Mouse (Mus musculus): Measurements from ENCODE around the gene Ino80e. TPM values are rescaled to one million over a fixed set of nuclear protein-coding genes. Genes with fewer than 3 reads are reported as not detected.

Gene Ino80e
- total RNA-seq, 1 experiment from 2014 or later, result 19.2 TPM

DNA sequence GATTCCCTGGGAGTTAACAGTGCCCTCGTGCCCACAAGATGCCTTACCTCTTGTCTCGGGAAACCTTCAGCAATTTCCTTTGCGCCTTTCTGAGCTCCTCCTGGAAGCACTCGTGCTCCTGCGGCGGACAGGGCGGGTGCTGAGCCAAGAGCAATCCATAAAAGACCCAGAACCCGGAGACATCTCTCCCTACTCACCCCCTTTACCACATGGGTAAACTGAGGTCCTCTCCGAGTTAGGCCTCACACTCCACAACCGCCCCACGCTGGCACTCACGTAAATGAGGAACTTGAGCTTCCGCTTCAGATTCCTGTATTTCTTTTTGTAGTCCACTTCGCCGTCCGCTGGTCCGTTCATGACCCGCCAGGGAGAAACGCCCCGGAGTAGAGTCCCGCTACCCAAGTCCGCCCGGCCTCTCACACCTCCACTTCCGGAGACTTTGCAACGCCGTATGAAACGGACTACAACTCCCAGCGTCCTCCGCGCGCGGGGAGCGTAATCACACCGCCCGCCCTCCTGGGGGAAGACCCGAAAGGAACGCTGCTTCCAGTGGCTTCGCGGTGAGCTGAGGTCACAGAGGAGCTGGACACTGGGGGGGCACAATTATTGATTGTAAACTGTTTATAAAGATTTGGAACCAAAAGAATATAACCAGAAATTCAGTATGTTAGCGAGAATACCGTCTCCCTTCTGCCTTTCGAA lies 597 bp downstream of the Ino80e start, which contains the start of gene Hirip3:
TSS of gene Hirip3 (plus strand) at position 544 of the 702 bp plus-strand sequence.
- ATAC-seq (replicated peaks; ENCODE audit: insufficient number of reproducible peaks, low FRiP score, low TSS enrichment, poor library complexity, severe bottlenecking), result peak; percentile 88

DNA sequence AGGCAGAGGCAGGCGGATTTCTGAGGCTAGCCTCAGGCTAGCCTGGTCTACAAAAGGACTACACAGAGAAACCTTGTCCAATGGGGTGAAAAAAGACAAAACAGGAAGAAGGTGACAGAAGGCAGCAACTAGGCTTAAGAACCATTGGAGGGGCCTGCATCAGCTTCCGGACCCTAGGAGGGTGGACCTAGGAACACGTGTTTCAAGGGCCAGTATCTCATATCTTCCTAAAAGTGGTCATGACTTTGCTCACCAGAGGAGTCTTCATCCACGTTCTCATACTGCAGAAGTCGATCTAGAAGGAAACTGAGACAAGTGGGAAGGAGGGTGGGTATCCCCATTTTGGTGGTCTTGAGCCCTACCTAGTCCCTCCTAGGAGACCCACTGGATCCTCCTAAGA lies 1.2 kb downstream of the Ino80e start:
- ATAC-seq (replicated peaks; ENCODE audit: insufficient number of reproducible peaks, low FRiP score, low TSS enrichment, poor library complexity, severe bottlenecking), result no peak

DNA sequence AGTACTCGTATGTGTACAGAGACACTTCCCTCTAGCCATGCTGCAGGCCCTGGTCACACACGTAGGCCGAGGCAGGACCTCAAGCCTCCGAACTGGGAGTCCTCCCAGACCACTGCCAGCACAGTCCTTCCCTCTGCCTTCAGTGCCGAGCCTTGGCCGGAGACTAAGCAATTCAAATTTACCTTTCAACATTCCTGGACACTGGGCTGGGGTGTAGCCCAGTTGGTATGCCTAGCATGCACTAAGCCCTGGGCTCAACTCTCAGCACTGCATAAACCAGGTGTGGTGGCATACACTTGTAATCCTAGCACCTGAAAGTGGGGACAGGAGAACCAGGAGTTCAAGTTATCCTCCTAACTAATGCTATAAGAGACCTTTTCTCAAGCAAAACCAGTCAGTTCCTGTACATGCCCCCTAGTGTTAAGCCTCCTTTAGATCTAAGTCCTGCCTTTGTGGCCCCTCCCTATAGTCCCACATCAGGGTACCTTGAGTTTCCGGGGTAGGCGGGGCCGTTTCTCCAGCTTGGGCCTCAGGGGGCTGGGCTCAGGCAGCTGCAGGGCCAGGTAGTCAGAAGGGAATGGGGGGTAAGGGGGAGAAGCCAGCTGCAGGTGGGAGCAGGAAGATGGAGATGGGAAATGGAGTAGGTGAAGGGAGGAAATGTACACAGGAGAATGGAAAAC lies 5.3 kb downstream of the Ino80e start:
- ATAC-seq (replicated peaks; ENCODE audit: insufficient number of reproducible peaks, low FRiP score, low TSS enrichment, poor library complexity, severe bottlenecking), result no peak

DNA sequence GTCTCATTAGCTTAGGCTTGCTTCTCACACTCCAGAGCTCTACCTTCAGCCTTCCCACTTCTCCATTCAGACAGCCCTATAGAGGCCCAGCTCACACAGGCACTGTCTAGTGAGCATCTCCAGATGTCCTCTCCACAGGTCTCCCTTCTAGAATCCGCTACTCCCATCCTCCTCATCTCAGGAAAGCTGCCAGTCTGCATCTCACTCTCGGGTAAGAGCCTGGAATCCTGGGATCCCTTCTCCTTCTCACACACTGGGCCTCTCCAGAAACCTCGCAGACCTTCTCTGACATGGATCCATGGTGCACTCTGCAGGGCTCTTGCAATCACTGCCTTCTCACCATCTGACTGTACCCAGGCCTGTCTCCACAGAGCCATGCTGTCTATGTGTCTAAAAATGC lies 6.5 kb downstream of the Ino80e start:
- ATAC-seq (replicated peaks; ENCODE audit: insufficient number of reproducible peaks, low FRiP score, low TSS enrichment, poor library complexity, severe bottlenecking), result no peak

DNA sequence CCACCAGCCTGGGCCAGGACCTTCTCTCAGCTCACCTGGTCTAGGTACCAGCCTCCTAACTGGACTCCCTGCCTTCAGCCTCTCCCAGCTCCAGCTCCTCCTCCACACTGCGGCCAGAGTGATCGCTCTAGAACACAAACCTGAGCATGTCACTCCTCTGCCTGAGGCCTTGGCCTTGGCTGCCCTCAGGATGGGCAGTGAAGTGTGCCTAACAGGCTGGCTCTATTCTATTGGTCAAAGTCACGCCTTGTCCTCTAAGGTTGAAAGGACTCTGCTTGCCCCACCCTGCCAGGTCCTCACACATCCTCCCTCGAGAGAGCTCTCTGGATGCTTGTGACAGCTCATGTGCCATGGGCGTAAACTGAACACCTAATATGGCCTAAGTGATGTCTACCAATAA lies 8.7 kb downstream of the Ino80e start:
- no peak for ATAC-seq (replicated peaks; ENCODE audit: insufficient number of reproducible peaks, low FRiP score, low TSS enrichment, poor library complexity, severe bottlenecking)

DNA sequence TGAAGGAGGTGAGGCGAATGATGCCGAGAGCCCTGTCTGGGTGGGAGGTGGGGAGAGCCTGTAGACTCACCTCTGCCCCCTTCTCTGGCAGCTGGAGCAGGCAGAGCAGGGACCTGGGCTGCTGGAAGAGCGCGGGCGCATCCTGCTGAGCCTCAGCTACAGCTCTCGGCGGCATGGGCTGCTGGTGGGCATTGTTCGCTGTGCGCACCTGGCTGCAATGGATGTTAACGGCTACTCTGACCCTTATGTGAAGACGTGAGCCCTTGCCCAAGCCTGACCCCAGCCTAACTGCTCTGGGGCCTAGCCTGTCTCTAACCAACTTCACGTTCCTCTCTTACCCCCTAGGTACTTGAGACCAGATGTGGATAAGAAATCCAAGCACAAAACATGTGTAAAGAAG lies 11.0 kb downstream of the Ino80e start:
- no peak for ATAC-seq (replicated peaks; ENCODE audit: insufficient number of reproducible peaks, low FRiP score, low TSS enrichment, poor library complexity, severe bottlenecking)

DNA sequence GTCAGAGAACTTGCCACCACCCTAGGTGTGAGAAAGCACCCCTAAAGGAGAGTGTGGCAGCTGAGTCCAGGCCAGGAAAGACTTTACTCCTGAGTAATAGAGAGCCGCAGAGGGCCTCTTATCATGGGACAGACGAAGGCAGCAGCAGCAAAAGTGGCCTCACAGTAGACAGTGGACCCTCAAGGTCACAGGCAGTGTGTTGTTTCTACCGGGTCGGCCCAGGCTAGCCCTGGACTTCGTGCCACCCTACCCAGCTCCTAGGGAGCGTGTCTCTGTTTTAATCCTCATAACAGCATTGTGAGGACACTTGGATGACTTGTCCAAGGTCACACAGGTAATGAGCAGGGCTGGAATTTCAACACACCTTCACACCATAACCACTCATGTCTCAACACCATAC lies 12.0 kb downstream of the Ino80e start:
- ATAC-seq (replicated peaks; ENCODE audit: insufficient number of reproducible peaks, low FRiP score, low TSS enrichment, poor library complexity, severe bottlenecking), result no peak

DNA sequence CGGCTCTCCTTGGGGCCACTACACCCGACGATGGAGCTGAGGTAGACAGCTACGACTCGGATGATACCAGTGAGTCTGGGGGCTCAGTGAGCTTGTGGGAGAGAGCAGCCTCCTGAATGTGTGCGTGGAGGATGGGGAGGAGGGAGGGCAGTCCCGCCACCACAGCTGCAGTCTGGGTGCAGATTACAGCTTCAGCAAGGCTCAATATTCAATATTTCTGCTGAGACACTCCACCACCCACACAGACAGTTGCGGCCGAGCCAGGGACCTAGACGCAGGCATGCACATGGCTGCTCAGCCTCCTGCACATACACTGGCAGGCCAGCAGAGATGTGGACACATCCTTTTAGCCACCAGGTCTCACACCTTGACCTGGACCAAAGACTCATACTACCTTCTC lies 13.4 kb downstream of the Ino80e start:
- no peak for ATAC-seq (replicated peaks; ENCODE audit: insufficient number of reproducible peaks, low FRiP score, low TSS enrichment, poor library complexity, severe bottlenecking)

DNA sequence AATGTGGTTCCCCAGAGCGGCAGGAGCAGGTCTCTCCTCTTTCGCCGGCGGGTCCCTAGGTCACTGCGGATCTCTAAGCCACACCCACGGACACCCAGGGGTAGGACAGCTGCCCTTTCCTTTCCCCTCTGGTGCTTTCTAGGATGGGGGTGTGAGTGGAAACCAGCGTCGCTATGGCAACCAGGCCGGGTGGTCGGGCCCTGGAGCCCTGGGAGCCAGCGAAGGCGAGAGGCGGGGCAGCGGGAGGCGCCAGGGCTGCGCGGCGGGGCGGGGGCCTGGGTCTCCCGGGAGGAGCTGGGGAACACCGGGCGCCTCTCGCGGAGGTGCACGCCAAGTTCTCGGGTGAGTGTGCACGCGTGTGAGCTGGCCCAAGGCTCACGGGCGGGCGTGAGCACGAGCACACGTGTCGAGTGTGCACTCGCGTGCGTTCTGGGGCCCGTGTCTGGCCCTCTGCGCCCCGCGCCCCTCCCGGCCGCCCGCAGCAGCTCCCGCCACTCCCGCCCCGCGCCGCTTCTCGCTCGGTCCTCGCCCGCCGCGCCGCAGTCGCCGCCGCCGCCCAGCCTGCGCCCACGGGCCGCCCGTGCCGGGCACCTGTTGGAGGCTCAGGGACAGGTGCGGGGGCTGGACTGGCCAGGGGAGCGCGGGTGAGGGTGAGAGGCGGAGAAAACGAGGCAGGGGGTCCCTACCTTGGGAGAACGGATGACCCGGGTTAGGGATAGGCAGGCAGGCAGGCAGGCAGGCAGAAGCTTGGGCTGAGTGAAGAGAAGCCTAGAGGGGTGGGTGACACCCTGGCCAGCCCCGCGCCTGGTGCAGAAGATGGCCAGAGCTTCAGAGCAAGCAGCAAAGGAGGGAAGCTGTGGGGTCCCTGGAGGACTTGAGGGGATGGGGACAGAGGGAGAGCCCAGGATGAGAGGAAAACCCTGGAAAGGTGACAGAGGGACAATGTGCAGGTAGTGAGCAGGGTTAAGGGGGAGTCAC lies 14.5 kb downstream of the Ino80e start:
- no peak for ATAC-seq (replicated peaks; ENCODE audit: insufficient number of reproducible peaks, low FRiP score, low TSS enrichment, poor library complexity, severe bottlenecking)

DNA sequence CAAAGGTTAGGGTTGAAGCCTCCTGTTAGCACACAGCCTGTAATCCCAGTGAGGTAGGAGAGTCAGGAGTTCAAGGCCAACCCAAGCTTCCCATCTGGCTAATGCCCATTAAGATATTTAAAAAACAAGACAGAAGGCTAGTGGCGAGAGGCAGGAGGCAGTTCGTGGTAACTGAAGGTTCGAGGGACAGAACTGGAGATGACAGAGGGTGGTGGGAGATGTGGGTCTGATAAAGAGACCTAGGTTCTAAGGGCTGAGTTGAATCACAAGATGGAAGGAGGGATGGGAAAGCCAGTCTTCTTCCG lies 15.1 kb downstream of the Ino80e start, which contains the start of gene Doc2a:
TSS of gene Doc2a (plus strand) at position 301 of the 305 bp plus-strand sequence.
- ATAC-seq (replicated peaks; ENCODE audit: insufficient number of reproducible peaks, low FRiP score, low TSS enrichment, poor library complexity, severe bottlenecking), result no peak

DNA sequence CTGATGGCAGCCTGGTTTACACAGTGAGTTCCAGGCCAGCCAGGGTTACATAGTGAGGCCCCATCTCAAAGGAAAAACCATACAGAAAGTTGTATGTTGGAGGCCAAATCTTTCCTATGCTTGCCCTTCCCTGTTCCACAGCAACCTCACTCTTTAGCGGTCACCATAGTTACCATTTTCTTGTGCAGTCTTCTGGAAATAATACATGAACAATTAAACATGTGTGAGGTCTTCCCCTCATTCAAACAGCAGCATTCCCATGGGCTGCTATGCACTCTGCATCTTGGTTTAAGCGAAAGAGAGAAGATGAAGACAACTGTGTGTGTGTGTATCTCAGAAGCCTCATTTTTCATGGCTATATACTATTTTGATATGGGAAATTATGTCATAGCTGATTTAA lies 16.7 kb downstream of the Ino80e start:
- no peak for ATAC-seq (replicated peaks; ENCODE audit: insufficient number of reproducible peaks, low FRiP score, low TSS enrichment, poor library complexity, severe bottlenecking)

DNA sequence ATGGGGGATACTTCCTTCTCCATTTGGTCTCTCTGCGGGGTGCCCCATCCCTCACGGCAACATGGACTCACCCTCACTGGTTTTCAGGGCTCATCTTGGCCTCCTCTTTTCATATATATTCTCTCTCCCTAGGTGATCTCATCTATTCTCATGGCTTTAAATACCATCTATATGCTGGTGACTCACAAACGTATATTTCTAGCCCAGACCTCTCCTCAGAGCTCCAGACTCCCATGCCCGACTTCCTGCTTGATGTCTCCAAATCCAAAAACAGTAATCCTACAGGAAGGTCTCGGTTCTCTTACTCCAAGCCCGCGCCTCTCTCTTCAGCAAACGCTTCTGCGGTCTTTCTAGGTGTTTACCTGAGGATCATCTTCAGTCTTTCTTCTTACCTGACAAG lies 18.9 kb downstream of the Ino80e start:
- ATAC-seq (replicated peaks; ENCODE audit: insufficient number of reproducible peaks, low FRiP score, low TSS enrichment, poor library complexity, severe bottlenecking), result no peak

DNA sequence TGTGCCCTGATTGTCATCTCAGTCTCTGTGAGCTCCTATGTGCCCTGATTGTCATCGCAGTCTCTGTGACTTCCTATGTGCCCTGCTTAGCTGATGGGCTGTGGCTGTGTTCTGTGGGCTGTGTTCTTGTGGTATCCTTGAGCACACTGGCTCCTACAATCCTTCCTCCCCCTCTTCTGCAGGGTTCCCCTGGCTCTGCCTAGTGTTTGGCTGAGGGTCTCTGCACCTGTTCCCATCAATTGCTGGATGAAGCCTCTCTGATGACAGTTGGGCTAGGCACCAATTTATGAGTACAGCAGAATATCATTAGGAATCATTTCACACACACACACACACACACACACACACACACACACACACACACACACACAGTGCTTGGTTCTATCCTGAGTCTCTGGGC lies 28.9 kb downstream of the Ino80e start:
- no peak for ATAC-seq (replicated peaks; ENCODE audit: insufficient number of reproducible peaks, low FRiP score, low TSS enrichment, poor library complexity, severe bottlenecking)

DNA sequence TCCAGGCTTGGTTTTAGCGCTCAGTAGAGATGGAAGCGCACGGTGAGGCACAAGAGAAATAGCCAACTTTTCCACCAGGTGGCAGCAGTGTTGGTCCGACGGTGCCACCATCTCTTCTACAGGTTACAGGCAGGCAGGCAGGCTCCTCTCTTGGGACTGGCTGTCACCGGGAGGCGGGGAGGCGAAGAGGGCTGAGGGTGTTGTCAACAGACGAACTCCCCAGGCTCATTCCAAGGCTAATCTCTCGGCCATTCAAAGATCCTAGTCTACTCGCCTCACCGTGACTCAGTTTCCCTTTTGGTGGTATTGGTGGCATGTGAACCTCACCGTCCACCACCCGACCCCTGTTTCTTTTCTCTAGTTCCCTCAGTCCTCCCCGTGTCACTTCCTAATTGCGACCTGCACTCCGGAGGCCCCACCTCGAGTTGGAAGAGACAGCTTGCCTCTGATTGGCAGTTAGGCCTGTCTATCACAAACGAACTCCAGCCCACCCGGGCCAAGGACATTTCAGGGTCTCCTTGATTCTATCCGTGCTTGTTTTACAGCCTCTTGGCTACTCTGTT lies 30.1 kb downstream of the Ino80e start:
- peak; percentile 88 for ATAC-seq (replicated peaks; ENCODE audit: insufficient number of reproducible peaks, low FRiP score, low TSS enrichment, poor library complexity, severe bottlenecking)

DNA sequence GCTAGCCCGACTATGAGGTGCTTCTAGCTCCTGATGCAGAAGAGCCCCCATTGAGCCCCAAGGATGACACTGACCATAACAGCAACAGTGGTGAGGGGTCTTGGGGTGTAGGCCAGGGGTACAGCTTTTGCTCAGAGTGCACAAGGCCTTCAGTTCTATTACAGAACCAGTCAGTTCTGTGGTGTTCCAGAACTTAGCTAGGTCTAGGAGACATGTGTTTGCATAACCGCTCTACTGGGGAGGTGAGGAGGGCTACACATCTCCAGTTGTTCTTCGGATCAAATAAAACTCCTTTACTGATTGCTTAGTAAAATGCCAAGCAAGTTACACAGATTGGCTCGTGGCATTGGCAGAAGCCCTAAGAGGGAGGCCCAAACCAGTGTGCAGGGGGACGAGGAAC lies 30.6 kb downstream of the Ino80e start, which contains the start of gene 4930451I11Rik:
TSS of gene 4930451I11Rik (minus strand) at position 101 of the 400 bp plus-strand sequence.
- ATAC-seq (replicated peaks; ENCODE audit: insufficient number of reproducible peaks, low FRiP score, low TSS enrichment, poor library complexity, severe bottlenecking), result no peak; the same call in 1 of the 2 replicates

DNA sequence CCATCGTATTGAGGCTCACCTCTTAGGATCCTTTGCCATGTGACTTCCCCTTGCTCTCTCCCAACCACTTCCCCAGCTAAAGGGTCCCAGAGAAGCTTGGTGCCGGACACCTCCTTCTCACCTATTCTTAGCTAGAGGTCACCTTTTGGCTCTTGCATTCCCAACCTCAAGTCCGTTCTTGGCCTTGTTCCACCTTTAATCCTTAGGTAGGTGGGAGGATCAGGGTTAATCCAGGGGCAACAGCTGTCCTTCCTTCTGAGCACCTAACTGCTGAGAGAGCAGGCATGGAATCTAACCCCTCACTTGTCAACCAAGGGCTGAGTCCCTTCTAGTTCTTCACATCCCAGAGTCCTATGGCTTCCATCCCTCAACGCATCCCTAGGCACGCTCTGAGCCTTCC lies 36.2 kb downstream of the Ino80e start:
- ATAC-seq (replicated peaks; ENCODE audit: insufficient number of reproducible peaks, low FRiP score, low TSS enrichment, poor library complexity, severe bottlenecking), result no peak

DNA sequence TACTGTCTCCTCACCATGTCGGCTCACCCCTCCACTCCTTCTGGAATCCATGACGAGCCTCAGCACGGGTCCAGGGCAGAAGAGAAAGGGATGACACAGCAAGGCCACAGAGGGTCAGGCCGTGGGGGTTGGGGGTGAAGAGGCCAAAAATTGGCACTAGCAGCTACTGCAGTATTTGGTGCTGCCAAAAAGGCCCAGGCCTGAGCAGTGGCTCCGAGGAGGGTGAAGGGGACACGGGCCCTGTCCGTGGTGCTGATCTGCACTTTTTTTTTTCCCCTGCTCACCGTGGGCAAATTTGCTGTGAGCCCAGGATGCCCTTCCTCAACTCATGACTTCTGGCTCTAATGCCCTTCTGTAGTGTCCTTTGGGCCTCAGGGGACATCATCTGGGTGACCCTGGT lies 36.8 kb downstream of the Ino80e start:
- no peak for ATAC-seq (replicated peaks; ENCODE audit: insufficient number of reproducible peaks, low FRiP score, low TSS enrichment, poor library complexity, severe bottlenecking)

DNA sequence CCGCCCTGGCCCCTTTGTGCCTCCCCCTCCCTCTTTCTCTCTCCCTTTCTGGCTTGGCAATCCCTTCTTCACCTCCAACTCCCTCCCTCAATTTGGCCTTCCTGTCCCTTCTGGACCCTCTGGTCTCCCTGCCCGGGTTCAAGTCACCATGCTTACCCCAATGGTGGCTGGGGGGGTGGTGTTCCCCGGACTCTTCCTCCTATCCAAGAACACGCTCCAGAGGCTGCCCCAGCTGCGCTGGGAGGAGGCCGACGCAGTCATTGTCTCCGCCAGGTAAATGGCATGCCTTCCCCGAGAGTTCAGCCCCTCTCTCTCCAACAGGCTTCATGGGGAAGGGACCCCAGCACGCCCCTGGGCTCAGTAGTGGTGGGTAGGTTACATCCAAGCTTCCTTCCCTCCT lies 38.2 kb downstream of the Ino80e start:
- ATAC-seq (replicated peaks; ENCODE audit: insufficient number of reproducible peaks, low FRiP score, low TSS enrichment, poor library complexity, severe bottlenecking), result no peak

DNA sequence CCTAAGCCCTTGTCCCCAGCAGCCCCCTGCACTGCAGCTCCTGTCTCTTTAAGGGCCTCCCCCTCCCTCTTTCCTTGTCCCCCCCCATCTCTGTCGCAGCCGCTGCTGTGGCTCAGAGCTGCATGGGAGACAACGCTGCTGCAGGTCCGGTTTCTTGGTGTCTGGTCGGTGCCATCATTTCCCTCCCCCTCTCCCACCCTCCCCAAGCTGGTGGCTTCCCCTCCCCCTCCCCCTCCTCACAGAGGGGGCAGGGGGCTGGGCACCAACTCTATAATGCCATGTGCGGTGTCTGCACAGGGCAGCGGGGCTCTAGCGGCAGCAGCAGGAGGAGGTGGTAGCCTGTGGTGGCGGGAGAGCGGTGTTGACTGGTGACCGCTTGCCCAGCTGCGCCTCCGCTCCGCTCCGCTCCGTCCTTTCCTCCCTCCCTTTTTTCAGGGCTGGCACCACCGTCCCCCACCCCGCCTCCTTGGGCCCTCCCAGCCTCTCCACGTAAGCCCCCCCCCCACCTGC lies 38.9 kb downstream of the Ino80e start:
- ATAC-seq (replicated peaks; ENCODE audit: insufficient number of reproducible peaks, low FRiP score, low TSS enrichment, poor library complexity, severe bottlenecking), result no peak

All from monocyte, adult 5-6 weeks (primary cell).